Mouse (Mus musculus): ENCODE results near the gene Polr3h. TPM values are rescaled to one million over a fixed set of nuclear protein-coding genes. Genes with fewer than 3 reads are reported as not detected.

Polr3h gene
- polyA plus RNA-seq, 1 experiment from 2014 or later = 92.0 TPM

DNA sequence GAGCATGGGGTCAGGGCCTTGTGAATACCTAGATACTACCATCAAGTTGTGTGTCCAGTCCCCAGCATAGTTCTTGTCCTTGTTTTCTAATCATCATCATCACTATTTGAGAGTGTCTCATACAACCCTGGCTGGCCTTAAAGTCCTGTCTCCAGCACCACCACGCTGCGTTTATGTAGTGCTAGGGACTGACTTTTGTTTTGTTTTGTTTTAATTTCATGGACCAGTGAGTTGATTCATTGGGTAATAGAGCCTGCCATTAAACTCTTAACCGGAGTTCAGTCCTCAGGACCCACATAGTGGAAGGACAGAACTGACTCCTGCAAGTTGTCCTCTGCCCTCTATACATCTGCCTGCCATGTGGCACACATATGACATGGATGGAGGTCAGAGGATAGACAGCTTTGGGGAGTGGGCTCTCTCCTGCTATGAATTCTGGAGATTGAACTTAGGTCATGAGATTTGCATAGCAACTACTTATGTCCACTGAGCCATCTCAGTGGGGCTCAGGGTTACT lies 40.6 kb downstream of the Polr3h start:
- Histone ChIP-seq H3K9ac (no peak overlapping the region), H3K27me3 (no peaks in the 10 kb centered on the region), H3K36me3 (peaks cover 13% of the 10 kb centered on the region), H3K9me3 (no peaks in the 10 kb centered on the region), H3K4me2 (no peak overlapping the region), H3K4me3 (no peak overlapping the region), H3K27ac (replicated peaks) (no peak overlapping the region), H3K4me1 (replicated peaks) (peaks cover 6% of the 10 kb centered on the region)
- WGBS = 63% methylated on average over 3 of the region's 3 CpGs
- ATAC-seq (ENCODE audit: low FRiP score, low read depth) = no peak

DNA sequence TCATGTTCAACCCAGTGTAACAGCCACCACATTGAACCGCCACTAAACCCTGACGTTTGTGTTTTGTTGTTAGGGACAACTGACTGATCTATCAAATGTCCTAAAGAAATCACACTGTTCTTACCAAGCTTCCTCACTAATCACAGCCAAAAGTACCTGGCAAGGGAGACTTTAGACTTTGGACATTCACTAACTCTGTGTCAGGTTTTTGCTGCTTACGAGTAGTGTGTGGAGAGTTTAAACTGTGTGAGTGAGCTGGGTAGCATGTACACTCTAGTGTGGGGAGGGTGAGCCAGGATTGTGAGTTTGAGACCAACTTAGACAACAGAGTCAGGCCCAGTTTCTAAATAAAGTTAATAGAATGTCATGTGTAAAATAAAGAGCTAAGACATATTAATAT lies 43.7 kb downstream of the Polr3h start:
- no peaks in the 10 kb centered on the region for H3K9me3 ChIP-seq
- no peak overlapping the region for H3K9ac ChIP-seq
- ATAC-seq (ENCODE audit: low FRiP score, low read depth) = no peak
- no peak overlapping the region for H3K27ac ChIP-seq (replicated peaks)
- no peak overlapping the region for H3K4me3 ChIP-seq
- no peak overlapping the region for H3K4me2 ChIP-seq
- 87% methylated on average over 3 of the region's 3 CpGs for WGBS
- peaks cover 25% of the 10 kb centered on the region for H3K4me1 ChIP-seq (replicated peaks)
- H3K36me3 ChIP-seq = no peaks in the 10 kb centered on the region
- H3K27me3 ChIP-seq = no peaks in the 10 kb centered on the region

DNA sequence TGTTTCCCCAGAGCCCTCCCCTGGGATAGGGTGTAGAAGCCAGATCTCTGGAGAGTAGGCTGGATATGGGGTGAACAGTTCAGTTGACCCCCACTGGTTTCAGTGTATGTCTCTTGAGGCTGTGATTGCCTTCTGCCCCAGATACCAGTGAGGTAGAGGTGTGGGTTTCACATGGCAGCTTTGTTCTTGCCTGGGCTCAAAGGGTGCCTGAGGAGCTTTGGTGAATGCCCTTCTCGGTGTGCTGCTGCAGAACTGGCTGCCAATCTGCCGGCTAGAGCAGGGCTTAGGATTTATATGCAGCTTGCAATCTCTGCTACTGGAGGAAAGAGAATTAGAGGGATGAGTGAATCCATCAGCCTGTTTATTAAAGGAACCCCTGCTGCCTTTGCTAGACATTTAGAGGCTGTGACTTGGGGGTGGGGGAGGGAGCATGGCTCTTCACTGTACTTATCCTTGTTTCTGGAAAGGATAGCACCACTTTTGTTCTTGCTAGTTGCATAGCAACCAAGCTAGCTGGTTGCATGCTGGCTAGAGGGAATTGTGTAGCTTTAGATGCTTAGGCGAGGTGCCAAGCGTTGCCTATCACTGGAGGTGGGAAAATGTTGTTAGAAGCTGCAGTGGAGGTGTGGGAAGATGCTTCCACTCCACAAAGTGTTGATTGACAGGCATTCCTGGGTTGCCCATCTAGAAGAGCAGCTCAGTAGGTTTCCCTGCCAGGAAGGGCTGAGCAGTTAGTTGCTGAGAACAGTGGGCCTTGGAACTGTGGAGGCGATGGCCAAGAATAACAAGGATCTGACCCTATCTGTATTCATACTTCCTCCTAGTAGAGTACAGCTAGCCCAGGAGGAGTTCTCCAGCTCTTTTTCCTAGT lies 46.3 kb downstream of the Polr3h start:
- Histone ChIP-seq H3K27me3 (no peaks in the 10 kb centered on the region), H3K4me3 (no peak overlapping the region), H3K9ac (peak overlapping the region; percentile 28; the same call in 1 of the 2 replicates), H3K9me3 (no peaks in the 10 kb centered on the region), H3K4me2 (peak overlapping the region; percentile 37), H3K36me3 (no peaks in the 10 kb centered on the region), H3K4me1 (replicated peaks) (peaks cover 34% of the 10 kb centered on the region), H3K27ac (replicated peaks) (peak overlapping the region; percentile 91)
- 30% methylated on average over 5 of the region's 5 CpGs for WGBS
- ATAC-seq (ENCODE audit: low FRiP score, low read depth) = peak; percentile 92

GRCm38 (mm10) chr15:81872262-81873136 lies 53.5 kb downstream of the Polr3h start, which contains the start of gene Aco2:
Gene Aco2 (plus strand): TSS chr15:81872309.
- Histone ChIP-seq H3K27ac (replicated peaks) (peak within 1 kb of the TSS; percentile 98), H3K4me3 (peak within 1 kb of the TSS; percentile 87), H3K36me3 (peaks cover 31% of the 10 kb centered on the region), H3K9me3 (no peaks in the 10 kb centered on the region), H3K4me1 (replicated peaks) (peaks cover 39% of the 10 kb centered on the region), H3K27me3 (no peaks in the 10 kb centered on the region), H3K4me2 (peak within 1 kb of the TSS; percentile 73), H3K9ac (peak within 1 kb of the TSS; percentile 88)
- peak; percentile 82 for ATAC-seq (ENCODE audit: low FRiP score, low read depth)
- WGBS = under 1% methylated on average over 53 of the region's 53 CpGs

- ATAC-seq (ENCODE audit: low FRiP score, low read depth) = peak; percentile 87
- under 1% methylated on average over 30 of the region's 30 CpGs for WGBS
- H3K27ac ChIP-seq (replicated peaks) = peak within 1 kb of the TSS; percentile 98
Measured at GRCm38 (mm10) chr15:81871604-81872261, 54.3 kb downstream of the Polr3h start, which contains the start of gene Phf5a. Gene Phf5a (minus strand): TSS chr15:81871911.

GRCm38 (mm10) chr15:81869985-81870384 lies 56.1 kb downstream of the Polr3h start:
- no peak for ATAC-seq (ENCODE audit: low FRiP score, low read depth)
- Histone ChIP-seq H3K9me3 (no peaks in the 10 kb centered on the region), H3K4me1 (replicated peaks) (peaks cover 32% of the 10 kb centered on the region), H3K4me3 (no peak overlapping the region), H3K4me2 (no peak overlapping the region), H3K27ac (replicated peaks) (no peak overlapping the region), H3K27me3 (no peaks in the 10 kb centered on the region), H3K36me3 (peaks cover 55% of the 10 kb centered on the region), H3K9ac (no peak overlapping the region)
- 97% methylated on average over 5 of the region's 5 CpGs for WGBS

More at GRCm38 (mm10) chr15:81871604-81872261, 54.3 kb downstream of the Polr3h start, which contains the start of gene Phf5a:
- Histone ChIP-seq H3K4me3 (peak within 1 kb of the TSS; percentile 87), H3K4me2 (peak within 1 kb of the TSS; percentile 73), H3K27me3 (no peaks in the 10 kb centered on the region), H3K9me3 (no peaks in the 10 kb centered on the region), H3K4me1 (replicated peaks) (peaks cover 39% of the 10 kb centered on the region), H3K9ac (peak within 1 kb of the TSS; percentile 88), H3K36me3 (peaks cover 39% of the 10 kb centered on the region)

- Histone ChIP-seq H3K27me3 (no peaks in the 10 kb centered on the region), H3K4me2 (no peak overlapping the region), H3K9ac (no peak overlapping the region), H3K36me3 (peaks cover 46% of the 10 kb centered on the region), H3K9me3 (no peaks in the 10 kb centered on the region), H3K27ac (replicated peaks) (no peak overlapping the region), H3K4me3 (no peak overlapping the region), H3K4me1 (replicated peaks) (peaks cover 11% of the 10 kb centered on the region)
- no peak for ATAC-seq (ENCODE audit: low FRiP score, low read depth)
- 98% methylated on average over 7 of the region's 7 CpGs for WGBS
Measured at GRCm38 (mm10) chr15:81864238-81864637, 61.8 kb downstream of the Polr3h start.

GRCm38 (mm10) chr15:81860471-81861135 lies 65.4 kb downstream of the Polr3h start:
- H3K4me2 ChIP-seq = peak overlapping the region; percentile 89
- H3K27me3 ChIP-seq = no peaks in the 10 kb centered on the region
- peak overlapping the region; percentile 95 for H3K4me3 ChIP-seq
- peaks cover 36% of the 10 kb centered on the region for H3K4me1 ChIP-seq (replicated peaks)
- WGBS = 43% methylated on average over 8 of the region's 8 CpGs
- peak overlapping the region; percentile 97 for H3K27ac ChIP-seq (replicated peaks)
- H3K9me3 ChIP-seq = no peaks in the 10 kb centered on the region
- peak overlapping the region; percentile 25; the same call in 1 of the 2 replicates for H3K9ac ChIP-seq
- ATAC-seq (ENCODE audit: low FRiP score, low read depth) = no peak
- peaks cover 11% of the 10 kb centered on the region for H3K36me3 ChIP-seq

GRCm38 (mm10) chr15:81859330-81860255 lies 66.4 kb downstream of the Polr3h start:
- Histone ChIP-seq H3K27me3 (no peaks in the 10 kb centered on the region), H3K4me2 (peak overlapping the region; percentile 89), H3K4me3 (peak overlapping the region; percentile 95), H3K9ac (peak overlapping the region; percentile 64), H3K4me1 (replicated peaks) (peaks cover 43% of the 10 kb centered on the region), H3K36me3 (peaks cover 3% of the 10 kb centered on the region; the same call in 1 of the 2 replicates), H3K9me3 (no peaks in the 10 kb centered on the region), H3K27ac (replicated peaks) (peak overlapping the region; percentile 97)
- ATAC-seq (ENCODE audit: low FRiP score, low read depth) = peak; percentile 85
- WGBS = under 1% methylated on average over 39 of the region's 39 CpGs
